Mouse (Mus musculus) liver, embryonic 11.5 days (tissue): ENCODE data around the gene Gm15085. TPM values are rescaled to one million over a fixed set of nuclear protein-coding genes. Genes with fewer than 3 reads are reported as not detected.
"Not testable (repeated sequence)": the region's sequence is repeated elsewhere in the genome, so short reads cannot be mapped to it uniquely, and the experiment has no call there.

Experiments
- ATAC-seq: fragments of 200-750 bp; cut with Nextera tagmentation; replicated peaks from 2 replicates; pipeline ENCODE4 v1.8.0; 2017; ENCODE audit warnings: moderate number of reproducible peaks, mild to moderate bottlenecking, moderate TSS enrichment, moderate library complexity; ENCODE audit not compliant: low FRiP score
- DNase-seq: peaks from one replicate; pipeline ENCODE4 v3.0.0-alpha.2; 2017; ENCODE audit warnings: low spot score
- H3K27ac ChIP-seq: fragments of 300-500 bp; sonication (generic); 2 replicates; pipeline ENCODE4 v1.5.1; 2014; ENCODE audit warnings: mild to moderate bottlenecking, low read depth, low read length, control low read depth
- H3K27me3 ChIP-seq: fragments of 300-500 bp; sonication (generic); replicated peaks from 2 replicates; pipeline ENCODE4 v1.6.1; 2014; ENCODE audit warnings: low read length, mixed read lengths; ENCODE audit not compliant: control insufficient read depth, insufficient read depth
- H3K36me3 ChIP-seq: fragments of 300-500 bp; sonication (generic); 2 replicates; pipeline ENCODE4 v1.6.1; 2014; ENCODE audit warnings: mild to moderate bottlenecking, low read length, moderate library complexity, mixed read lengths; ENCODE audit not compliant: control insufficient read depth, insufficient read depth
- H3K4me1 ChIP-seq: fragments of 300-500 bp; sonication (generic); replicated peaks from 2 replicates; pipeline ENCODE4 v1.6.1; 2014; ENCODE audit warnings: low read length, mixed read lengths; ENCODE audit not compliant: control insufficient read depth, insufficient read depth
- H3K4me2 ChIP-seq: fragments of 300-500 bp; sonication (generic); 2 replicates; pipeline ENCODE4 v1.6.1; 2014; ENCODE audit warnings: mild to moderate bottlenecking, control low read depth, moderate library complexity
- H3K4me3 ChIP-seq: fragments of 300-500 bp; sonication (generic); 2 replicates; pipeline ENCODE4 v1.5.1; 2014; ENCODE audit warnings: low read depth, low read length, control low read depth
- H3K9ac ChIP-seq: fragments of 300-500 bp; sonication (generic); 2 replicates; pipeline ENCODE4 v1.6.1; 2014; ENCODE audit warnings: low read depth, low read length, control low read depth
- H3K9me3 ChIP-seq: fragments of 300-500 bp; sonication (generic); 2 replicates; pipeline ENCODE4 v1.6.1; 2016; ENCODE audit warnings: low read length, inconsistent platforms, mixed read lengths; ENCODE audit not compliant: control insufficient read depth
- WGBS: fragments of 180-500 bp; shearing (Covaris S2); extraction: QIAGEN DNeasy Blood & Tissue Kit; methylation state at CpG from one replicate; pipeline ENCODE4 v1.1.7; 2014; 5-methylcytosine and 5-hydroxymethylcytosine counted together
- polyA plus RNA-seq: library from polyadenylated mRNA; unstranded; fragments of >200 nt; fragmentation: Nextera tagmentation; extraction: Ambion mirVana; gene quantifications from 2 replicates; pipeline ENCODE4 v1.2.1, GENCODE M21; 2014

The Gm15085 gene
- not detected in 2 replicates for polyA plus RNA-seq

DNA sequence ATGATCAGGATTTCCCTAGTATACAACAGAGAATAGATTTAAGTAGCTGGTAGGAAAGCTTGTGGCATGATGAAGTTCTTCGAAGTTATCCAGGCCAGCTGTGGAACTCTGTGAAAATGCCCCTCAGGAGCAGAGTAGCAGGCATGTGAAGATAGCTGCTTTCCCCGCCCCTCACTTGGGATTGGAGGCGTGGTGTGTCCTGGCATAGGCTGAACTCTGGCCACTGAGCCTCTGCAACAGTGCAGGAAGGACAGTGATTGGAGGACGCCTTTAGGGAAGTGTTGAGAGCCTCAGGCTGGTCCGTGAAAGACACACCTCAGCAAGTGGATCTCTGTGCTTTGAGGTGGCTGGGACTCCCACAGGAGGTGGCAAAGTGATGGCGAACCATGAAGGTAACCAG lies at the start of gene Gm15085:
Gene Gm15085 (plus strand): TSS at position 301 of the 400 bp plus-strand sequence.
- H3K4me1 ChIP-seq, H3K4me3 ChIP-seq, H3K9me3 ChIP-seq, H3K27me3 ChIP-seq, H3K27ac ChIP-seq, H3K4me2 ChIP-seq, ATAC-seq, H3K36me3 ChIP-seq, H3K9ac ChIP-seq, DNase-seq: not testable (repeated sequence)
- WGBS = no CpG with 5 or more reads among the region's 6 CpGs

Other genes starting within 250 kb of the Gm15085 start
- gene Gm15093, start 175.2 kb upstream of the Gm15085 start, polyA plus RNA-seq = not detected in 2 replicates
- not detected in 2 replicates for gene Gm10439, start 147.0 kb downstream of the Gm15085 start, polyA plus RNA-seq